Comparison of ENCODE assay signal across 8 mouse cellular contexts in genomic region chr12:84190151-84190820, GRCm38 (mm10). TPM values are rescaled to one million over a fixed set of nuclear protein-coding genes. Genes with fewer than 3 reads are reported as not detected.
DNase-seq lines count a peak whose midpoint lies in the region; ATAC-seq and TF ChIP-seq lines count a peak whose summit lies in the region.

No protein-coding gene starts in this region.

- ATAC-seq in forebrain, embryonic 12.5 days (ENCODE audit: low FRiP score) = no peak
- no peak for ATAC-seq in limb, embryonic 14.5 days (ENCODE audit: low FRiP score, low read depth)
- ATAC-seq in CD4-positive, CD25-positive, alpha-beta regulatory T cell, adult 4 months = no peak

- peak; percentile 97 for DNase-seq in heart, adult 11 months
- DNase-seq in heart, adult 2 months = no peak
- DNase-seq in limb, embryonic 14.5 days (ENCODE audit: low spot score) = no peak
- no peak for DNase-seq in urinary bladder, postnatal 4 days (ENCODE audit: low spot score in 2 of 2)
- DNase-seq in layer of hippocampus, adult 18-20 months (ENCODE audit: low spot score in 2 of 2) = no peak

- intact Hi-C loops in heart, adult 2 months (cut with DNase I) = no loop called here

- H3K9ac ChIP-seq in heart, adult 2 months (ENCODE audit: low read depth, low read length) = no peak overlapping the region
- H3K9ac ChIP-seq in forebrain, embryonic 12.5 days = no peak overlapping the region
- H3K9ac ChIP-seq in limb, embryonic 14.5 days (ENCODE audit: low read depth, low read length, severe bottlenecking) = no peak overlapping the region

- no peak for TF ChIP-seq POLR2A in heart, adult 2 months (IDR thresholded peaks at IDR 0.05; ENCODE audit: insufficient read depth, low read depth, low read length)
- TF ChIP-seq POLR2A in limb, embryonic 14.5 days (IDR thresholded peaks at IDR 0.05; ENCODE audit: borderline replicate concordance, extremely low read depth, insufficient read depth, insufficient read length) = no peak

- H3K4me2 ChIP-seq in forebrain, embryonic 12.5 days = peak overlapping the region; percentile 93
- peak overlapping the region; percentile 98; the same call in 1 of the 2 replicates for H3K4me2 ChIP-seq in limb, embryonic 14.5 days (replicated peaks; ENCODE audit: low read depth, low read length, severe bottlenecking)

- no peak overlapping the region for H3K4me3 ChIP-seq in heart, adult 2 months
- peak overlapping the region; percentile 71 for H3K4me3 ChIP-seq in E14TG2a.4 (replicated peaks; ENCODE audit: low read length)
- no peak overlapping the region for H3K4me3 ChIP-seq in forebrain, embryonic 12.5 days (replicated peaks)
- H3K4me3 ChIP-seq in limb, embryonic 14.5 days (replicated peaks; ENCODE audit: low read length) = no peak overlapping the region

- no peaks in the 10 kb centered on the region for H3K36me3 ChIP-seq in heart, adult 2 months (ENCODE audit: control insufficient read depth, insufficient read depth, low read length)
- H3K36me3 ChIP-seq in E14TG2a.4 (ENCODE audit: insufficient read depth, low read length) = peaks cover 31% of the 10 kb centered on the region
- H3K36me3 ChIP-seq in forebrain, embryonic 12.5 days (replicated peaks) = peaks cover 8% of the 10 kb centered on the region
- H3K36me3 ChIP-seq in limb, embryonic 14.5 days (ENCODE audit: control insufficient read depth, insufficient read depth, low read length) = 0 out of 2 replicates have a peak, but pooled peaks cover 7% of the 10 kb centered on the region

- no peak for TF ChIP-seq EP300 in heart, adult 2 months (IDR thresholded peaks at IDR 0.05; ENCODE audit: insufficient read depth, low read depth, low read length)

- WGBS in heart, adult 2 months = 34% methylated on average over 15 of the region's 15 CpGs
- 65% methylated on average over 14 of the region's 15 CpGs for WGBS in forebrain, embryonic 12.5 days
- 27% methylated on average over 13 of the region's 15 CpGs for WGBS in limb, embryonic 14.5 days

- H3K27ac ChIP-seq in heart, adult 2 months = no peak overlapping the region
- H3K27ac ChIP-seq in forebrain, embryonic 12.5 days = no peak overlapping the region
- H3K27ac ChIP-seq in limb, embryonic 14.5 days (replicated peaks; ENCODE audit: low read depth, low read length) = no peak overlapping the region

- H3K4me1 ChIP-seq in heart, adult 2 months (ENCODE audit: control insufficient read depth, insufficient read depth, low read length) = peaks cover 47% of the 10 kb centered on the region
- peaks cover 83% of the 10 kb centered on the region for H3K4me1 ChIP-seq in E14TG2a.4 (replicated peaks; ENCODE audit: low read depth, low read length)
- H3K4me1 ChIP-seq in forebrain, embryonic 12.5 days = peaks cover 79% of the 10 kb centered on the region
- peaks cover 66% of the 10 kb centered on the region for H3K4me1 ChIP-seq in limb, embryonic 14.5 days (ENCODE audit: control insufficient read depth, insufficient read depth, low read length)

- H3K79me2 ChIP-seq in heart, adult 2 months (replicated peaks; ENCODE audit: control insufficient read depth, insufficient read depth, low read length) = peaks cover 9% of the 10 kb centered on the region

- H3K9me3 ChIP-seq in E14TG2a.4 (ENCODE audit: low read length) = peaks cover 8% of the 10 kb centered on the region
- H3K9me3 ChIP-seq in forebrain, embryonic 12.5 days = no peaks in the 10 kb centered on the region
- no peaks in the 10 kb centered on the region for H3K9me3 ChIP-seq in limb, embryonic 14.5 days (ENCODE audit: control insufficient read depth, low read length)

- no peaks in the 10 kb centered on the region for H3K27me3 ChIP-seq in heart, adult 2 months (ENCODE audit: control insufficient read depth, insufficient read depth, low read length)
- peaks cover 15% of the 10 kb centered on the region for H3K27me3 ChIP-seq in E14TG2a.4 (ENCODE audit: insufficient read depth, low read length)
- H3K27me3 ChIP-seq in forebrain, embryonic 12.5 days = 0 out of 2 replicates have a peak, but pooled peaks cover 3% of the 10 kb centered on the region
- H3K27me3 ChIP-seq in limb, embryonic 14.5 days (ENCODE audit: control insufficient read depth, insufficient read depth, low read length) = no peaks in the 10 kb centered on the region

- no peak for TF ChIP-seq CTCF in heart, adult 2 months (IDR thresholded peaks at IDR 0.05)
- TF ChIP-seq CTCF in E14TG2a.4 (conservative IDR thresholded peaks at IDR 0.05; ENCODE audit: low read length) = no peak

RNA-seq across cellular contexts. Expression of gene Elmsan1, which starts 28.4 kb away (rescaled TPM):
- total RNA-seq in heart, adult 2 months (2021) = 10 to 100 TPM; 12.3 to 14.7 TPM
- 8.1 and 8.4 TPM in 2 replicates for polyA plus RNA-seq in heart, adult 2 months (2012; rRNA removed)
- polyA plus RNA-seq in forebrain, embryonic 12.5 days (2016; fragmentation: Nextera tagmentation; extraction: Ambion mirVana) = 6.8 and 7.8 TPM in 2 replicates
- polyA plus RNA-seq in limb, embryonic 14.5 days (2012; rRNA removed) = 14.4 and 18.1 TPM in 2 replicates
- polyA plus RNA-seq in limb, embryonic 14.5 days (2014; fragmentation: Nextera tagmentation; extraction: Ambion mirVana) = 10.5 and 11.8 TPM in 2 replicates
- 1 to 10 TPM; 7.3 to 8.2 TPM for polyA plus RNA-seq in CD4-positive, CD25-positive, alpha-beta regulatory T cell, adult 4 months (2017; shearing (Covaris generic))
- 10 to 100 TPM; 26.9 to 31.3 TPM for total RNA-seq in layer of hippocampus, adult 18-20 months (2021)

RNA-seq across cellular contexts. Expression of gene Pnma1, which starts 42.0 kb away (rescaled TPM):
- under 1 TPM; 0.10 to 0.20 TPM for total RNA-seq in heart, adult 2 months (2021)
- polyA plus RNA-seq in heart, adult 2 months (2012; rRNA removed) = 0.04 and 0.06 TPM in 2 replicates
- 2.8 and 3.4 TPM in 2 replicates for polyA plus RNA-seq in forebrain, embryonic 12.5 days (2016; fragmentation: Nextera tagmentation; extraction: Ambion mirVana)
- polyA plus RNA-seq in limb, embryonic 14.5 days (2012; rRNA removed) = 0.24 and 0.39 TPM in 2 replicates
- 0.55 and 0.83 TPM in 2 replicates for polyA plus RNA-seq in limb, embryonic 14.5 days (2014; fragmentation: Nextera tagmentation; extraction: Ambion mirVana)
- not detected for polyA plus RNA-seq in CD4-positive, CD25-positive, alpha-beta regulatory T cell, adult 4 months (2017; shearing (Covaris generic))
- 1 to 10 TPM; 2.9 to 3.0 TPM for total RNA-seq in layer of hippocampus, adult 18-20 months (2021)
